Mouse (Mus musculus) thymus, adult 2 months (tissue): Measurements from ENCODE around the gene Acp2. TPM values are rescaled to one million over a fixed set of nuclear protein-coding genes. Genes with fewer than 3 reads are reported as not detected.
"Not testable (repeated sequence)": the region's sequence is repeated elsewhere in the genome, so short reads cannot be mapped to it uniquely, and the experiment has no call there.

Experiments
- DNase-seq: peaks from one replicate; pipeline ENCODE4 v3.0.0; 2021
- H3K27ac ChIP-seq: fragments of 200-500 bp; 2 replicates; pipeline ENCODE4 v1.5.1; 2012; ENCODE audit warnings: low read length, control low read depth; ENCODE audit not compliant: control insufficient read depth, insufficient read depth
- H3K27me3 ChIP-seq: fragments of 200-500 bp; 2 replicates; pipeline ENCODE4 v1.6.1; 2012; ENCODE audit warnings: mild to moderate bottlenecking, low read length, moderate library complexity, mixed read lengths; ENCODE audit not compliant: control insufficient read depth, insufficient read depth
- H3K36me3 ChIP-seq: fragments of 200-500 bp; 2 replicates; pipeline ENCODE4 v1.6.1; 2012; ENCODE audit warnings: mild to moderate bottlenecking, low read length, moderate library complexity; ENCODE audit not compliant: control insufficient read depth, insufficient read depth
- H3K4me1 ChIP-seq: fragments of 200-500 bp; replicated peaks from 2 replicates; pipeline ENCODE4 v1.6.1; 2012; ENCODE audit warnings: low read length; ENCODE audit not compliant: control insufficient read depth, insufficient read depth
- H3K4me3 ChIP-seq: fragments of 200-500 bp; 2 replicates; pipeline ENCODE4 v1.5.1; 2012; ENCODE audit warnings: mild to moderate bottlenecking, low read length, control low read depth, moderate library complexity; ENCODE audit not compliant: control insufficient read depth, insufficient read depth
- CTCF ChIP-seq: fragments of 200-500 bp; IDR thresholded peaks from 2 replicates; pipeline ENCODE4 v1.5.1; 2012; ENCODE audit warnings: mild to moderate bottlenecking, control low read depth, low read length, moderate library complexity, borderline replicate concordance; ENCODE audit not compliant: control insufficient read depth, poor library complexity, insufficient read depth; ENCODE audit errors: extremely low read depth
- POLR2A ChIP-seq: fragments of 200-500 bp; IDR thresholded peaks from 2 replicates; pipeline ENCODE4 v1.6.1; 2012; ENCODE audit warnings: mild to moderate bottlenecking, low read length, control low read depth, moderate library complexity; ENCODE audit not compliant: control insufficient read depth, poor library complexity, insufficient read depth; ENCODE audit errors: extremely low read depth
- WGBS: fragments of 180-500 bp; shearing (Covaris S2); methylation state at CpG from one replicate; pipeline ENCODE4 v1.1.7; 2018; 5-methylcytosine and 5-hydroxymethylcytosine counted together
- polyA plus RNA-seq: library from polyadenylated mRNA; depleted of rRNA; stranded (reverse); fragments of >200 nt; gene quantifications from 2 replicates; pipeline ENCODE4 v1.2.3, GENCODE M21; 2012

Gene Acp2
- polyA plus RNA-seq, 1 experiment = 31.1 TPM

GRCm38 (mm10) chr2:91236601-91237510, 34.2 kb downstream of the Acp2 start, which contains the start of gene Ddb2:
TSS of gene Ddb2 (minus strand) at chr2:91236982.
- Histone ChIP-seq H3K36me3 (peaks cover 9% of the 10 kb centered on the region; the same call in 1 of the 2 replicates), H3K4me3 (peak within 1 kb of the TSS; percentile 65), H3K27me3 (no peaks in the 10 kb centered on the region), H3K4me1 (peaks cover 3% of the 10 kb centered on the region; the same call in 1 of the 2 replicates), H3K27ac (peak within 1 kb of the TSS; percentile 87)
- under 1% methylated on average over 48 of the region's 48 CpGs for WGBS
- TF ChIP-seq CTCF (no peak), POLR2A (peak; percentile 70; the same call in 1 of the 2 replicates)
- DNase-seq = peak; percentile 90

- WGBS = 41% methylated on average over 4 of the region's 4 CpGs
- not testable (repeated sequence) for DNase-seq, H3K36me3 ChIP-seq, H3K27me3 ChIP-seq, H3K4me1 ChIP-seq, H3K4me3 ChIP-seq
- H3K27ac ChIP-seq = peak overlapping the region; percentile 87; the same call in 1 of the 2 replicates
Observed at GRCm38 (mm10) chr2:91237511-91238080, 34.9 kb downstream of the Acp2 start.

GRCm38 (mm10) chr2:91242547-91242946, 39.9 kb downstream of the Acp2 start:
- H3K27ac ChIP-seq = no peak overlapping the region
- TF ChIP-seq POLR2A (no peak), CTCF (no peak)
- no peaks in the 10 kb centered on the region for H3K36me3 ChIP-seq
- no peak for DNase-seq
- H3K4me3 ChIP-seq = no peak overlapping the region
- WGBS = 11% methylated on average over 5 of the region's 5 CpGs
- no peaks in the 10 kb centered on the region for H3K27me3 ChIP-seq
- peaks cover 9% of the 10 kb centered on the region for H3K4me1 ChIP-seq

- H3K27me3 ChIP-seq = no peaks in the 10 kb centered on the region
- H3K4me3 ChIP-seq = no peak overlapping the region
- no peak for DNase-seq
- H3K4me1 ChIP-seq = peaks cover 9% of the 10 kb centered on the region
- TF ChIP-seq POLR2A = no peak
- TF ChIP-seq CTCF = no peak
- WGBS = 76% methylated on average over 3 of the region's 3 CpGs
- H3K36me3 ChIP-seq = no peaks in the 10 kb centered on the region
- H3K27ac ChIP-seq = no peak overlapping the region
Observed at GRCm38 (mm10) chr2:91243416-91243815, 40.7 kb downstream of the Acp2 start.

GRCm38 (mm10) chr2:91244557-91245228, 42.0 kb downstream of the Acp2 start:
- Histone ChIP-seq H3K27ac (no peak overlapping the region), H3K4me3 (no peak overlapping the region), H3K4me1 (peaks cover 9% of the 10 kb centered on the region), H3K36me3 (no peaks in the 10 kb centered on the region), H3K27me3 (no peaks in the 10 kb centered on the region)
- no peak for DNase-seq
- no peak for TF ChIP-seq CTCF
- no peak for TF ChIP-seq POLR2A
- WGBS = 86% methylated on average over 5 of the region's 5 CpGs

GRCm38 (mm10) chr2:91248366-91248765, 45.7 kb downstream of the Acp2 start:
- no peak for DNase-seq
- 95% methylated on average over 4 of the region's 4 CpGs for WGBS
- peaks cover 5% of the 10 kb centered on the region for H3K4me1 ChIP-seq

More at GRCm38 (mm10) chr2:91248366-91248765, 45.7 kb downstream of the Acp2 start:
- Histone ChIP-seq H3K27ac (no peak overlapping the region), H3K27me3 (no peaks in the 10 kb centered on the region; the same call in 1 of the 2 replicates), H3K4me3 (no peak overlapping the region), H3K36me3 (no peaks in the 10 kb centered on the region)
- no peak for TF ChIP-seq CTCF
- TF ChIP-seq POLR2A = no peak
